Mouse (Mus musculus) lung, postnatal 14 days (tissue): Measurements from ENCODE around the gene Sirpb1c.
"Not testable (repeated sequence)": the region's sequence is repeated elsewhere in the genome, so short reads cannot be mapped to it uniquely, and the experiment has no call there.

Experiments used
- DNase-seq: peaks from one replicate; pipeline ENCODE4 v3.0.0; 2021

The Sirpb1c gene

DNA sequence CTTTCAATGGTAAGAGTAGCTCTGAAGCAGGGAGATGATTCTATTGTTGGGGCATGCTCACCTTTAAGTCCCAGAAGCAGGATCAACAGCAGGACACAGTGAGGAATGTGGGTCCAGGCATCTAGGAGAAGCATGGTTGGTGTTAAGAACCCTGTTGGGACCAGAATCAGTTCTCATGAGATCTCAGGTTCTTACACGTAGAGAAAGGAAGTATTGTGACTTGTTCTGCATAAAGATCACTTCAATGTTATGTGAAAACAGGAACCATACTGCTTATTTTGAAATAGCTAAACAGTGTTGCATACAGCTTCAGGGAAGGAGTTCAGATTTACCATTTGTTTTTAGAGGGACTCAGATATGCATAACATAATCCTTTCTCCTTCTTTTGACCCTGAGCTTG lies at the start of gene Sirpb1c:
Gene Sirpb1c (minus strand): TSS at position 249 of the 400 bp plus-strand sequence.
- DNase-seq, result not testable (repeated sequence)

DNA sequence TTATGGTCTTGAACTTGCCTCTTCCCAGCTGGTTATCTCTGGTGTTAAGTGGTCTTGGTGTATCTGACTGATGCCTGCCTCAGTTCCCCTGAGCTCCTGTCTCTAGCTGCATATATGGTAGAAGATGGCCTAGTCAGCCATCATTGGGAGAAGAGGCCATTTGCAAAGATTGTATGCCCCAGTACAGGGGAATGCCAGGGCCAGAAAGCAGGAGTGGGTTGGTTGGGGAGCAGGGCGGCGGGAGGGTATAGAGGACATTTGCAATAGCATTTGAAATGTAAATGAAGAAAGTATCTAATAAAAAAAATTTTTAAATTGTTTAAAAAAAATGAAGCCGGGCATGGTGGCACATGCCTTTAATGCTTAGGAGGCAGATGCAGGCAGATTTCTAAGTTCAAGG lies 38.1 kb upstream of the Sirpb1c start:
- no peak for DNase-seq

DNA sequence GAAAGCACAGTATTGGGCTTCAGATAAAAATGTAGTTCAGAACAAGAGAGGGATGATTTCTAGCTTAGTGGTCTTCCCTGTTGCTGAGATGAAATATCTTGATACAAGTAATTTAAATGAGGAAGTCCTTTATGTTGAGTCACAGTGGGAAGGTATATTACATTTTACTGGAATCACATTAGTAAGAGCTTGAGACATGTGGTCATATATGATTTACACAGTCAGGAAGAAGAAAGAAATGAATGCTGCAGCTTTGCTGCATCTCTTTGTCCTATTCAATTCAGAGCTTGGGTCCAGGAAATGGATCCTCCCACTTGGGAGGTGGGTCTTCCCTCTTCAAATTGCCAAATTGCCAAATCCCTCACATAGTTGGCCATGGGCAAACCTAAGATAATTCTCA lies 7.4 kb upstream of the Sirpb1c start:
- not testable (repeated sequence) for DNase-seq

DNA sequence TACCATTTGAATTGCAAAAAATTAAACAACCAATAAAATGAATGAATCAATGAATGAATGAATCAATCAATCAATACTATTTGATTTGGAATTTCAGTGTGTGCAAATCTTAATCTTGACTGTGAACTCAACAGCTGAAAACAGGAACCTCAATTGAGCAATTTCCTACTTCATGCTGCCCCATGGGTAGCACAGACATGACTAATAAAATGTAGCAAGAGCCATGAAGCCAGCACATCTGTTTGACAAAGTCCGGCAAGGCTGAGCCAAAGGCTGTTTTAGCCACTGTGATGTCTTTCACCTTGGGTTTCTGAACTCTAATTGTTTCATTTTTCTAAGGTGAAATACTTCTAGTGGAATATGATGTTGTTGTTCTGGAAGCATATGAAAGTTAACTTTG lies 1.6 kb upstream of the Sirpb1c start:
- no peak for DNase-seq

DNA sequence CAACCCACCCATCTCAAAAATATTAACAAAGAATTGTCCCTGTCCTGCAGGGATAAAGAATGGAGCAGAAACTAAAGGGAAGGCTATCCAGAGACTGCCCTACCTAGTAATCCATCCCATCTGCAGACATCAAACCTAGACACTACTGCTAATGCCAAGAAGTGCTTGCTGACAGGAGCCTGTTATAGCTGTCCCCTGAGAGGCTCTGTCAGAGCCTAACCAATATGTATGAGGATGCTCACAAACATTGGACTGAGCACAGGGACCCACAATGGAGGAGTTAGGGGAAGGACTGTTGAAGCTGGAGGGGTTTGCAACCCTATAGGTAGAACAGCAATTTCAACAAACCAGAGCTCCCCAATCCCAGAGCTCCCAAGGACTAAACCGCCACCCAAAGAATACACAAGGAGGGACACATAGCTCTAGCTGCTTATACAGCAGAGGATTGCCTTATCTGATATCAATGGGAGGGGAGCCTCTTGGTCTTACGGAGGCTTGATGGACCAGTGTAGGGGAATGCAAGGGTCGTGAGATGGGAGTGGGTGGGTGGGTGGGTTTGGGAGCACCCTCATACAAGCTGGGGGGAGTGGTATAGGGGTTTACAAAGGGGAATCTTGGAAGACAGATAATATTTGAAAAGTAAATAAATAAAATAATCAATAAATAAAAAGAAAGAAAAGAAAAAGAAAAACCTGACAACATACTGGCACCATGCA lies 838 bp downstream of the Sirpb1c start:
- no peak for DNase-seq

DNA sequence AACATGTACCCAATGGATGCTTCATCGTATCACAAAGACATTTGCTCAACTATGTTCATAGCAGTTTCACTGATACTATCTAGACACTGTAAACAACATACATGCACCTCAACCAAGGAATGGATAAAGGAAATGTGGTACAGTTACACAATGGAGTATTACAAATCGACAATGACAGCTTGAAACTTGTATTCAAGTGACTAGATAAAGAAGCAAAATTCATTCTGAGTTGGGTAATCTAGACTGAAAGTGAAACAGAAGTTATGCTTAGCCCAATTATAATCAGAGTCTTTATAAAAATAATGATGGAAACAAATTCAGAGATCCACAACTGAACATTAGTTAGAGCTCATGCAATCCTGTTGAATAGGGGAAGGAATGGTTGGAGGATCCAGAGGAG lies 74.7 kb downstream of the Sirpb1c start:
- DNase-seq, result not testable (repeated sequence)
